Mouse (Mus musculus) neutrophil, adult 59 days (primary cell): ENCODE data around the gene Dhrs3. TPM values are rescaled to one million over a fixed set of nuclear protein-coding genes. Genes with fewer than 3 reads are reported as not detected.

Experiments used
- total RNA-seq, 2 experiments: library from RNA; stranded (reverse); gene quantifications; 1 replicate in 1 of 2; 2 replicates in 1 of 2; pipeline ENCODE4 v1.2.4; 2023

Dhrs3 gene
- 10 to 100 TPM; 32.1 to 37.6 TPM for total RNA-seq

GRCm38 (mm10) chr4:144892133-144892936 lies at the start of gene Dhrs3:
Gene Dhrs3, plus strand, starts transcription at chr4:144892827.

Other genes with a start within 250 kb of the Dhrs3 start
- not detected for gene Gm436, start 206.5 kb upstream of the Dhrs3 start, total RNA-seq
- not detected for gene Gm13178, start 171.4 kb upstream of the Dhrs3 start, total RNA-seq
- not detected for gene Gm438, start 106.2 kb upstream of the Dhrs3 start, total RNA-seq